Mouse (Mus musculus) retina, adult 2 months (tissue): Measurements from ENCODE around the gene Wwox.

Source experiments
- DNase-seq: peaks from one replicate; pipeline ENCODE4 v3.0.0-alpha.2; 2012; ENCODE audit warnings: low read depth, low spot score

The Wwox gene

DNA sequence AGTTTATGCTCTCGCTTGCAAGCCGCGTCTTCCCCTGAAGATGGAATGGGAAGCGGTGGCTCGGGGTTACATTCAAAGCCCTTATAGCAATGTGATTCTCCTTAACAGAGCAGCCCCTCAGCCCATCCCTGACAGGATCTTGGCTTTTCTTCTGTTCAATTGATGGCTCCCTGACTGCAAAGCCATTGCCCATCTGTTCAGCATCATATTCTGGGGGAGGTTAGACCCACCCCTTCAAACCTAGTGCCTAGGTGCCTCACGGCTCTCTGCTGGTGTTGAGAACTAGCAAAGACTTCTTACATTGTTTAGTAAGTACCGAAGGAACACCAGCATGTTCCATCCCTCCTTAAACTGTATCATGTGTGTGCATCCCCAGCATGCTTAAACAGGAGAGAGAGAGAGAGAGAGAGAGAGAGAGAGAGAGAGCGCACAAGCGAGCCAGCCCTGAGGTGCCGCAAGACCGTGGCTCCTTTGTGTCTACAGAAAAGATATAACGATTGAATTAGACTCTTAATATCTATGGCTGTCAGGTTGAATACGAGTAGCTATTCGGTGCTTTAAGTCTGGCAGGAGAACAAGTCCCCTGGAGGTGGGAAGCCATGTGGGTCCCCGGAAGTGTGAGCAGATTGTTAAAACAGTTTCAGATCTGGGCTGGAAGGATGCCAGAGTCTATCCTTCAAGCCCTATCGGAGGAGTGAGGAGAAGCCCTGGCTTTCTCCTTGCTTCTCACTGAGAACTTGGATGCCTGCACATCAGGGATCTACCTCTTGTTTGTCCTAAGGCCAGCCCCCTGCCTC, 450.3 kb downstream of the Wwox start:
- no peak for DNase-seq

DNA sequence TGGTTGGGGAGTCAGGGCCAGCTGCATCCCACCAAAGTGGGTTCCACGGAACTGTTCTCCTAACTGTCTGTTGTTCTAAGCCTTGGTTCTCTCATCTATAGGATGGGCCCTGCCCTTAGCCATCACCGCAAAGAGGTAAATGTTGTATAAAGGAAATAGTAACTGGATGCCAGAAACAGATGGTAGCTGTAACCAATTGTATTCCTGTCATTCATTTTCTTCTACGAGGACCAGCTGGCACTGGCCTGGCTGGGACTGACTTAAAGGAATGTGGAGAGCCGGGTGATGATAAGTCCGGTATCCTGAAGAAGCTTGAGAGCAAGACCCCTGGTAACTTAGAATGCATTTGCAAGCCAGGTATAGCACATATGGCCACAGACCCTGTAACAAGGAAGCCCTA, 451.0 kb downstream of the Wwox start:
- DNase-seq: no peak

DNA sequence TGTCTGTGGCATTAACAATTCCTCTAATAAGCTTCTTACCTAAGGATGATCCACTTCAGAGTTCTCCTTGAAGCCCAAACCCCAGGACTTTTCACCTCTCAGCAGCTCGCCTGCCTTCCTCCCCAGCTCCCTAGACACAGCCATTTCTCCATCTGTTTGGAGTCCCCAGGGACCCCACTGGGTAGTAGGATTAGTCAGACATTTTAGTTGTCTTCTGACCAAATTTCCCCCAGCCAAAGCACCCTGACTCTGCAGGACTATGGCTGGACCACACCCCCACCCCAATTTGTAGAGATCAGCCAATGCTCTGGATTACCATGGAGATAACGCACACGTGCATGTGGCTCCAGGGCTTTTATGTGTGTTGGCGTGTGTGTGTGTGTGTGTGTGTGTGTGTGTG, 451.8 kb downstream of the Wwox start:
- DNase-seq: no peak

DNA sequence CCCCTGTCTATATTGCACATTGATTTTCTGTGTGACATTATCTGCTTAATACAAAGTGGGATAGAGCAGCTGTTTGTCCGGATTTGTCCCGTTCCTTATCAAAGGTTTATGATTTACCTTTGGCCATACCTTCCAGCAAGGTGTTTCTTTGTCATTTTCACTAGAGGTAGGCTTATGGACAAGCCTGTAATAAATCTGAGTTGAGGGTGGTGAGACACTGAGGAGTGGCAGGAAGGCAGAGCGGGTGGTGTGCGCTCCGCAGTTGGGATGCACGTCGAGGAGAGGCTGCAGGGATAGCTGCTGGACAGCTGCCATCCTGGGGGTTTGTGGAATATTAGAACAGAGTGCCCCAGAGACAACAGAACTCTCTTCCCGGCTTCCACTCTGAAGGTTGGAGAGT, 458.0 kb downstream of the Wwox start:
- DNase-seq: no peak

DNA sequence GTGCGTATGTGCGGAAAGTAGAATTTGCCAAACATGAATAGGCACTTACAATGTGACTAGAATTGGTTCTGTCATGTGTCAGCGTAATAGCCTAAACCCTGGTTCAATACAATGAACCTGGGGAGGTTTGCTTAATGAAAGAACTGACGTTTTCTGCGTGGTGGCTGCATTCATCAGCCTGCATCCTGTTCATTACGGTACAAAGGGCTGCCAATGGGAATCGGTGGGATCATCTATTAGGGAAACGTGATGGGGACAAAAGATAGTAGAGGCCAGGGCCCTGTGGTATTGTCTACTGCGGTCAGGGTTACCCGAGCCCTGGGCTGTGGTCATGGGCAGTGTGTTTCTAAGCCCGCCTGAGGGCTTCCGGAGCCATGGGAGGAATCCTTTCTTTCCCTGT, 459.7 kb downstream of the Wwox start:
- no peak for DNase-seq

DNA sequence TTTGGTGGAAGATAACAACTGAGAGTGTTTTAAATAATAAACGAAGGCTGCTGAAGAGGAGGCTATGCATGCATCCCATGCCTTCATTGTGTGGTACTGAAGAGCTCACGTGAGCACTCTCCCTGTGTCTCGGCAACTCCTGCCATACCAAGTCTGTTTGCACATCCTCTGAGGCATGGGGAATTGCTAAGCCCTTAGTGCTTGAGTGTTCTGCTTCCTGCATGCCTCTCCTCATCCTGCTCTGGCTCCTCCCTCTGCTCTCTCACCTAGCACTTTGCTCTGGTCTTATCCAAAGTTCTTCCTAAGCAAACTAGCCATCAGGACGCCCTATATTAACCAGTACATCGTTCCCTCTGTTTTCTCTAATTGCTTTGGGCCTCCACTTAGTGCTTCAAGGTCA, 463.1 kb downstream of the Wwox start:
- DNase-seq: no peak

DNA sequence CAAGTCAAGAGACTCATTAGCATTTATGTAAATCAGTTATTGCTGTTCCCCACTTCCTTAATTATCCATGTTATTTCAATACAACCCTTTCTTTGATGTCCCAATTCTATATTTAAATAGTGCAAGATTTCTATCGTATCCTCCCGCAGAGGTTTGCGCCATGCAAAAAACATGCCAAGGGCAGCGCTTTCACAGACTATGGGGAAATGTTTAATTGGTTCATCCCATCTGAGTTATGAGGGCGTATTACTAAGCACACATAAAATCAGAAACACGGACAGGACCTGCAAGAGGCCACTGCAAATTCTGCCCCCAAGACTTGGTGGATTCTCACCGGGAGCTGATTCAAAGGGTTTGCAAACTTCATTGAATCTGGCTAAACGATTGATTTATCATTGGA, 468.6 kb downstream of the Wwox start:
- no peak for DNase-seq

DNA sequence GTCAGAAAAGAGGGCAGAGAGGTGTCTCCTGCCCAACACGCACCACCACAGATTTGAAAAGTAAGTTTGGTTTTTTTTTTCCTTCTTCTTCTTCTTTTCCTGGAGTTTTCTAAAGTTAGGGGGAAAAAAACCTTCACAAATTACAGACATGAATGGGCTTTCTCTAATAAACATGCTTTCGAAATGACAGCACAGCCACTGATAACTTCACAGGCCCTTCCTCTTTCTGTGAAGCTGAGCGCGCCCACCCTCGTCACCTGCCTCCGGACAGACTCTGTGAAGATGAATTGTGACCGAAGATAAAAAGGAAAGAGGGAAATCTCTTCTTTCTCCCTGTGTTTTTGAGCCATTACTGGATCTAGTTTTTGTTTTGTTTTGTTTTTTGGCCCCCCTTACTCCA, 469.1 kb downstream of the Wwox start:
- DNase-seq: no peak

DNA sequence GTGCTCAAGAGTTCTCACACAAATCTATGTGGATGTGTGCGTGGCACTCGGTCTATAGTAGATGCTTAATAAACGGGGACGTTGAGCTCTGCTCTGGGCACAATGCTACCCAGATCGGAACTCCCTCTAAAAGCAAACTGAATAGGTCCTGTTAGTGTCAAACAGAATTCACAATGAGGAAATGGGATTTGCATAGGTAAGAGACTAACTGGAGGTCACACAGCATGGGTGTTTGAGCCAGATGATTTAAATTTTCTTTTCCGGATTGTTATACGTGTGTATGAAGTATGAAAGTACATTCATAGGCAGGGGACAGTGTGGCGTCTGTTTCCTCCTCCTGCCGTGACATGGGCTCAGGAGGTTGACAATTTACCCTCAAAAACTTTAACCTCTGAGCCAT, 469.7 kb downstream of the Wwox start:
- no peak for DNase-seq

DNA sequence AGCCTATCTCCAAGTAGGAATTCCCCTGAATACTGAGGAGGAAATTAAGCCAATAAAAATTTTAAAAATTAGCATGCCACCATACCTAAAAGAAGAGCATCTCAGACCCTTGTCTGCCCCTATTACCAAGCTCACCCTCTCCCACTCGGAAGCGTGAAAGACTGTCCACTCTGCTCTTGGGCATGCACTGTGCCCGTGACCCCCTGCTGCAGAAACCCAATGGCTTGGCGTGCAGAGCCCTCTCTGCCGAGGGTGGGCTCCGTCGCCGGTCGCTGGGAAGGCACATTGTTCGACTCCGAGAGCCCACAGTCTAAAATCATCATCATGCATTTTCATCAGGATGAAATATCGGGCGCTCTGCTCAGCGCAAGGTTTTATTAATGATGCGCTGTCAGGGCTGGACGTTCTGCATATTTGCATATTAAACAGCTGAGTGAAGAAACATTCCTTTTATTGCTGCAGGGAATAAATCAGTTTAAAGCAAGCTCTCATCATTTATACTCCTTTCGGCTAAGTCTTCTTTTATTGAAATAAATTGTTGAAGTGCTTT, 471.7 kb downstream of the Wwox start:
- DNase-seq: no peak

DNA sequence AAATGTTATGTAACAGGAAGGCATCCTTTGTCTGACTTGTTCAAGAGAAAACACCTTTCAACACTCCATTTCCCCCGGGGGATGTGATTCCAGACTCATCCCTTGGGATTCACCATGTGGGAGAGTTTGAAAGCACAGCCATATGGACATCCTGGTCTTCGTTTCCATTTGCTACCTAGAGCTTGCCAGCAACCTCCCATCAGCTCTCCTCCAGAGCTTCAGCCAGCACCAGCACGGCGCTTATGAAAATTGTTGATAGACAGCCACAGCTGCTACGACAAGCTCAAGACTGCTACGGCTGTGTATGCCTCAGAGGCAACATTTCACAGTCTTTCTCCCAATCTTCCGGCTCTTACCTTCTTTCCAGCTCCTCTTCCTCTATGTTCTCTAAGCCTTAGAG, 484.2 kb downstream of the Wwox start:
- no peak for DNase-seq

DNA sequence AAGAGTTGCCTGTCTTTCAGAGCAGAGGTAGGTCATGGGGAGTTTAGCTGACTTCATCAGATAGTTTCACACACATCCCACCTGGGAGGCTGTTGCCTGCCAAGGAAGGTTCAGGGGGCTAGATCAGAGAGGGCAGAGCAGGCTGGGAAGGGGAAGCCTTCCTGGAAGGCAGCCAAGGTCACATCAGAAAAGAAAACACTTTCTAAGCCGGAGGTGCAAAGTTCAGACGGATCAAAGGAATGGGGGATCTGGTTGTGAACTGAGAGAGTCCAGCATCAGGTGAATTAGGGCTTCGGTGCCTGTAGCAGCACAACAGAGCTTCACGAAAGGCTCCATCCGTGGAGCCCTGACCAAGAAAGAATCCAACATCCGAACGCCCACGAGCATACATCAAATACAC, 488.0 kb downstream of the Wwox start:
- no peak for DNase-seq

DNA sequence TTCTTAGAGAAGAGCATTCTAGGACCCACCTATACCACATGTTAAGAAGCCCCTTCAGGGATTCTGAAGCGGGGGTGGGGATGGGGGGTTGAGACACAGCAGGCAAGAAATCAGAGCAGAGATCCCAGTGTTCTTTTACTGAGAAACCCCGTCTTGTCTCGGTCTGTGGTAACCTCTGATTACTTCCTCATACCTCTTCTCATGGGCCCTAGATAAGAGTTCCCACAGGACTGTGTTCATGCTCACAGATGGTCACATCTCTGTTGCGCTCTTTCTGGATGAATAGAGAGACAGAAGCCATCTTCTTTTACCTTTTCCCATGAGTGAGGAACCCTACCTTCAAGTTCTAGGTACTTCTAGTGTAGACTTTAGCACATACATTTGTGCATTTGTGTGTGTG, 488.5 kb downstream of the Wwox start:
- DNase-seq: no peak

DNA sequence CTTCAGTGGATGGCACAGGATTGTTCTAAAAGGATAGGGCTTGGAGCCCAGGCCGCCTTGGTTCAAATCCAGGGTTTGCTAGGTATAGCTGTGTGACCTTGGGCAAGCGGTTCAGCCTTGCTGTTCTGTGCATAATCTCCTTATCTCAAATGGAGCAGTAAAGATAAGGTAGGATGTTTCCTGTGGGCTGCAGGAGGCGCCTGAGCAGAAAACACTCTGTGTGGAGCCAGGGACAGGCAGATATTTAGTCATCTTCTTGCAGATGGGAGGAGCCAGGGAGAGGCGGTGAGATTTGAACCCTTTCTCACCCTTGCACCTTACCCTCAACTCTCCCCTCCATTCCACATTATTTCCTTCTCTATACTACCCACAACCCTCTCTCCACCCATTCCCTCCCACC, 490.1 kb downstream of the Wwox start:
- no peak for DNase-seq

DNA sequence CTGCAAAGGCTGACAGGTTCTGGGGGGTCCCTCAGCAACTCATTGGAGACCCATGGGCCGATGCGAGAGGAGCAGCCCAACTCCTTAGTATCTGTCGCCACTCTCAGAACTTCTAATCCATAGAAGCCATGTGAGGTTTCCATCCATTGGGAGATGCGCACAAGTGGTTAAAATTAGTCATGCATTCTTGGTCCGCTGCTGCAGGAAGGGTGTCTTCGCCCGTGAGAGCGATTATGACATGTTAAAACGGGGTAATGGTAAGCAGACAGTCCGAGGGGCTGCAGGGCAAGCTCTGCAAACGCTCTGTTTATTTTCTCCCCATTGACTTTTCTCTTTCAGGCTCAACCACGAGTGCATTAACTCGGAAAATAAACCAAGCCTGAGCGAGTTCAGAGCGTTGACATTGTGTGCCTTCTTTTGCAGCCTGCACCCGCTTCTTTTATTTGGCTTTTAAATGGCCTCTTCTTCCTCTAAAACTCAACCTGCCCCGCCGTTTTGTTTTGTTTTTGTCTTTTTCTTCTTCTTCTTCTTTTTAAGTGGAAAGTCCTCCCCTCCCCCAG, 492.7 kb downstream of the Wwox start:
- DNase-seq: no peak

DNA sequence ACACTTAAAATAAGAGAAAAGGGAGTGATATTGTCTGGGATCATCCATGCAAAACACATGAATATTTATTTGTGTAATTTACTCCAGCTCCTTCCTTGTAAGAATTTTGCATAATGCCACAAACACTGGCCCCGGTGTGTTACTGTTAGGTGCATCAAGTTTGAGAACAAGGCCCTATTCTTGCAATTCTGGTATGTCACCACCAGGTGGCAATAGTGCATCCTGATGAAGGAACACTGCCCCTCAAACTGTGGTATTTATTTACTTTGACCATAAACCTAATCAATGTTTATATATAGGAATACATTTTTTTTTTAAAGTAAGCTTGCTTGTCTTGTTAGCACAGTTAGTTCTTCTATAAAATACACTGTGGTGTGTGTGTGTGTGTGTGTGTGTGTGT, 493.8 kb downstream of the Wwox start:
- no peak for DNase-seq

DNA sequence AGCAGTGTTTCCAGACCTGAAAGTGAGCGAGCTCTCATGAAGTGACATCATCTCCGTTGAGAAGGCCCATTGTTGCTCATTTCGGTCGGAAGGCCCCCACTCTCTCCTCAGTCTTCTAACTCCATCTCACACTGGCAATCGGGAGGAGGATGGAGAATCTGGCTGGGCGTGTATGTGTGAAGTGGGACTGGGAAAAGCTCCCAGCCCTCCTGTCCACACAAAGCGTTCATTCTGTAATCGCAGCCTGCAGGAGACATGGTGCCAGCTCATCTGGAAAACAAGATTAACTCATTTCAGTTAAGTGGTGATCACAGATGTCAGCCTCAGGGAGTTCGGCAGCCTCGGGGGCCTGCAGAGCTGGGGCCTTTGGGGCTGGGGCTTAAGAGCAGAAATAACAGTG, 497.4 kb downstream of the Wwox start:
- DNase-seq: no peak

DNA sequence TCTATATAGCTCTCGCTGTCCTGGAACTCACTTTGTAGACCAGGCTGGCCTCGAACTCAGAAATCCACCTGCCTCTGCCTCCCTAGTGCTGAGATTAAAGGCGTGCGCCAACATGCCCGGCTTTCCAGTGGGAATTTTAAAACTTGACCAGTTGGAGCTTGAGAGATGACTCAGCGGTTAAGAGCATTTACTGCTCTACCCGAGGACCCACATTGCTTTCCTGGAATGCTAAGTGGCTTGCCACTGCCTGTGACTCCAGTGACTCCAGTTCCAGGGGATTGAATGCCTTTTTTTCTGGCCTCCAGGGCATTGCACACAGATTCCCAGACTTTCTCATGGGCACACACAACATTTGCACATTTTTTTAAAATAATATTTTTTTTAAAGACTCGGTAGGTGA, 499.9 kb downstream of the Wwox start:
- no peak for DNase-seq

DNA sequence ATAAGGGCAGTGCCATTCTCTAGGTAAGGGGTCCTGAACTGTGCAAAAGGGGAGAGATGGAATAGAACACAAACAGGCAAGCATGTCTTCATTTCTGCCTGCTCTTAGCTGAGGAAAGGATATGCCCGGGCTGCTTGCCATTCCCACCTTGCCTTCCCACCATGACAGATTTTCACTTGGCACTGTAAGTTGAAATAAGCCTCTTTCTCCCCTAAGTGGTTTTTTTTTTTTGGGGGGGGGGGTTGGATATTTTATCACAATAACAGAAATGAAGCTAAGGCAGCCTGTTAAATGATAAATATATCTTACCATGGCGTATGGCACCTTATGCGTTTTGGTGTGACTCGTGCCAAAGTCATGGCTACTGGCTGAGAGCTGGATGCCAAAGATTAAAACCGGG, 501.6 kb downstream of the Wwox start:
- no peak for DNase-seq

DNA sequence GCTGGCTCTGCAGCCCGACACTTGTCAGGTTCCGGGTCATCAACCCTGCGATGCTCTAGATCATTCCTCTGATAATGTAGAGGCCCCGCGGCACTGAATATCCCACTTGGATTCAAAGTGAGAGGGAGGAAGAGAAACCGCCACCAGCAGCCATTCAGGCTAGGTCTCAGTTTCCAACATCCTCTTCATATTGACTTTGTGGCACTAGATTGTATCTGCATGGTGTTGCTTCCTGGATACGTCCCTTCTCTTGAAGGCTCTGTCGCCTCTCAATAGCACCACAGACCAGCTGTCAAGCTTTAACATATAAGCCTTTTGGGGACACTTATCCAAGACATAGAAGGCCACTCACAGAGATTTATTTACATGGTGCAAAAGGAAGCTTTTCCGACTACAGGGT, 502.2 kb downstream of the Wwox start:
- no peak for DNase-seq

DNA sequence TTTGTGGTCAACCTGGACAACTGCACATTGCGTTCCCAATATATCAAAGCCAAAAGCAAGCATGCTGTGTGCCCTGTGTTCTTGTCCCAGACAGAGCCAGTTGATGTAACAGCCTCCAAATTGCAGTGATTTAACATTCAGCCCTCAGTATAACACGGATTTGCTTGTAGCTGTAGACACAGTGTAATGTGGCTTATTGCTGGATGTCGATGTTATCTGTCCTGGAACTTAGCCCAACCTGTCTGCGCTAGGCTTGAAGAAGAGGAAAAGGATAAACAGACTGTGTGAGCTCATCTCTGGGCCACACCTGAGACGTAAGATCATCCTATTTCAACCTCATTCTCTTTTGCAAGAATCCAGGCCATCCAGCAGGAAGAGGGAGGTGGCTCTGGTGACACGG, 508.5 kb downstream of the Wwox start:
- DNase-seq: no peak

DNA sequence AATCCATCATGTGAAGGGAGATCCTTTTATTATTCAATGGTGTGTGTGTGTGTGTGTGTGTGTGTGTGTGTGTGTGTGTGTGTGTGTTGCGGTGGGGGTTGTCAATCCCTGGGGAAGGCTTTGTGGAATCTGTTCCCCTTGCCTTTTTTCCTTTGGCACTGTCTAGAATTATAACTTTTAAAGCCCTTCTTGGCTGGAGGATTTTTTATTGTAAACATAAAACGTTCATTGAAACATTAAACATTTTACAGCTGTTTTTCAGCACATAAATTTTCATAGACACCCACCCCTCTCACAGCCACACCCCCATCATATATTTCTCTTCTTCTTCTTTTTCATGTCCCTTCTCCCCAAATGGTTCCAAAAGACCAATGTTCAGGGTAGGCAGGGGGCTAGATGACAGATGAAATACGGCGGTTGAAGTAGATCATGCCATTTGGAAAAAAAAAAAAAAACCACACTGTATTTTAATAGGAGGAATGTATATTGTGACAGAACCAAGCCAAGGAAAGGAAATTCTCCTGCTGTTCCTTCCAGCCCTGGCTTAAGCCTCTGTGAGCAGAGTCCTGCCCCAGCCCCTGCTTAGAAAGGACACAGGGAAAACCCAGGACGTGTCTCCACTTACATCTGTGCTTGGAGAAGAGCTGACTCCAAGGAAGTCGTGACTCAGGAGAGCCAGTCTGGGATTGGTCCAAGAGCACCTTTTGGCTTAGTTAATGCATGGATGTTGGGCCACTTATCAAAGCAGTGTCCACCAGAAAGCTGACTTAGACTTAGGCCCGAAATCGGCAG, 517.1 kb downstream of the Wwox start:
- no peak for DNase-seq
